Mouse (Mus musculus): ENCODE data around the gene Atp5d. TPM values are rescaled to one million over a fixed set of nuclear protein-coding genes. Genes with fewer than 3 reads are reported as not detected.

Atp5d gene
- polyA plus RNA-seq, 1 experiment from 2014 or later, result 467 TPM

DNA sequence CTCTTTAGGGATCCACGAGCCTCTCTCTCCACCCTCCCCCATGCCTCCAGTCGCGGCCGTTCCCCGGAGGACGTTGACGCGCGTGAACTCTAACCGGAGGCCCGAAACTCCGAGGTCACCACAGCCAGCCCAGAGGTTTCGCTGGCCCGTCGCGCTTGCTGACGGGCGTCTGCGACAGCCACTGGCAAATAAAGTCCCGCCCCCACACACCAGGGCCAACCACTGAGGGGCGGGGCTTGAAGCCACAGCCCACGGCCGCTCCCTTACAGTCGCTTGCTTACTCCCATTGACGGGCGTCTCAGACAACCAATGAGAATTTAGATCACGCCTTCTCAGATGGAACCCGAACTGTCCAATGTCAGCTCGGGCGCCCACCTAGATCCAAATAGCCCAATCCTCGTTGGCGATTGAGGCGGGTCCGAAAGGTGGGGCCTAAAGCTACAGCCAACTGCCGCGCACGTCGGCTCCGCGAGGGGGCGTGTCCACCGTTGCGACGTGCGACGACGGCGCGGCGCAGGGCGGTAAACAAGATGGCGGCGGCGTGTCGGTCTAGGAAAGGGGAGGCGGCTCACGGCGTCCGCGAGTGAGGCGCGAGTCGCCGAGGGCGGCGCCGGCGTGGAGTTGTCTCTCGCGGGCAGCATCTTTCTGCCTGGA, 23.0 kb upstream of the Atp5d start, which contains the start of gene Stk11:
Stk11 (plus strand) TSS at position 514 of the 654 bp plus-strand sequence.
- Histone ChIP-seq H3K4me2 (ENCODE audit: low read length) (peak within 1 kb of the TSS; percentile 97), H3K4me1 (ENCODE audit: control insufficient read depth, insufficient read depth, low read length) (peaks cover 24% of the 10 kb centered on the region), H3K9me3 (replicated peaks; ENCODE audit: control insufficient read depth, low read length) (no peaks in the 10 kb centered on the region), H3K4me3 (ENCODE audit: low read depth, low read length) (peak within 1 kb of the TSS; percentile 96), H3K36me3 (ENCODE audit: control insufficient read depth, insufficient read depth, low read length) (peaks cover 12% of the 10 kb centered on the region; the same call in 1 of the 2 replicates), H3K27ac (ENCODE audit: low read depth, low read length) (peak within 1 kb of the TSS; percentile 74), H3K27me3 (replicated peaks; ENCODE audit: control insufficient read depth, insufficient read depth, low read length) (no peaks in the 10 kb centered on the region), H3K9ac (ENCODE audit: low read length) (peak within 1 kb of the TSS; percentile 85)
- ATAC-seq (peak; percentile 98), DNase-seq (ENCODE audit: low spot score) (peak; percentile 100)
- WGBS, result under 1% methylated on average over 63 of the region's 70 CpGs

DNA sequence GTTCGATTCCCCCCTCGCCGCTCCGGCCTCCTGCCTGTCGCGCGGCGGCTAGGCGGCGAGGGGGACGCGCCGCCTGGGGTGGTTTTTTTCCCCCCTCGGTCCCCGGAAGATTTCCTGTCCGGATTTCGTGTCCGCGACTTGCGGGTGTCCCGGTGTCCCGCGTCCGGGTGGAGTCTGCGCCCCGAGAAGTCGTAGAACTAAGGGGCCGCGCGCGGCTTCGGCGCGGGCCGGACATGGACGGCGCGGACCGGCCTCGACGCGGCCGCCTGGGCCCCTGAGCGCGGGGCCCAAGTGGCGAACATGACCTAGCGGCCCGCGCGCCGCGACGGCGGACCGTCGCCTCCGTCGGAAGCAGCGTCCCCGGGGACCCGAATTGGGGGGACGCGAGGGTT, 22.5 kb upstream of the Atp5d start:
- 0% methylated on average over 51 of the region's 63 CpGs for WGBS
- no peaks in the 10 kb centered on the region for H3K9me3 ChIP-seq (replicated peaks; ENCODE audit: control insufficient read depth, low read length)
- H3K36me3 ChIP-seq (ENCODE audit: control insufficient read depth, insufficient read depth, low read length), result peaks cover 14% of the 10 kb centered on the region; the same call in 1 of the 2 replicates
- H3K4me2 ChIP-seq (ENCODE audit: low read length), result peak overlapping the region; percentile 97
- DNase-seq (ENCODE audit: low spot score) (no peak), ATAC-seq (no peak)
- H3K27ac ChIP-seq (ENCODE audit: low read depth, low read length), result peak overlapping the region; percentile 74
- peaks cover 24% of the 10 kb centered on the region for H3K4me1 ChIP-seq (ENCODE audit: control insufficient read depth, insufficient read depth, low read length)
- H3K4me3 ChIP-seq (ENCODE audit: low read depth, low read length), result peak overlapping the region; percentile 96
- no peaks in the 10 kb centered on the region for H3K27me3 ChIP-seq (replicated peaks; ENCODE audit: control insufficient read depth, insufficient read depth, low read length)
- H3K9ac ChIP-seq (ENCODE audit: low read length), result peak overlapping the region; percentile 85

DNA sequence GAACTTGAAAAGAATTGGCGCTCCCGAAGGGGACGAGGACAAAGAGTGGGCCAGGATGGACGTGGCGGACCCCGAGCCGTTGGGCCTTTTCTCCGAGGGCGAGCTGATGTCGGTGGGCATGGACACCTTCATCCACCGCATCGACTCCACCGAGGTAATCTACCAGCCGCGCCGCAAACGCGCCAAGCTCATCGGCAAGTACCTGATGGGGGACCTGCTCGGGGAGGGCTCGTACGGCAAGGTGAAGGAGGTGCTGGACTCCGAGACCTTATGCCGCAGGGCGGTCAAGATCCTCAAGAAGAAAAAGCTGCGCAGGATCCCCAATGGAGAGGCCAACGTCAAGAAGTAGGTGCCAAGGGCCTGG, 21.9 kb upstream of the Atp5d start:
- Histone ChIP-seq H3K4me1 (ENCODE audit: control insufficient read depth, insufficient read depth, low read length) (peaks cover 24% of the 10 kb centered on the region), H3K36me3 (ENCODE audit: control insufficient read depth, insufficient read depth, low read length) (peaks cover 17% of the 10 kb centered on the region; the same call in 1 of the 2 replicates), H3K27me3 (replicated peaks; ENCODE audit: control insufficient read depth, insufficient read depth, low read length) (no peaks in the 10 kb centered on the region), H3K9ac (ENCODE audit: low read length) (peak overlapping the region; percentile 85), H3K9me3 (replicated peaks; ENCODE audit: control insufficient read depth, low read length) (no peaks in the 10 kb centered on the region), H3K4me2 (ENCODE audit: low read length) (peak overlapping the region; percentile 97), H3K4me3 (ENCODE audit: low read depth, low read length) (peak overlapping the region; percentile 96), H3K27ac (ENCODE audit: low read depth, low read length) (0 out of 2 replicates have a peak overlapping the region, but pooled peaks have one; percentile 74)
- DNase-seq (ENCODE audit: low spot score) (no peak), ATAC-seq (no peak)
- 0% methylated on average over 27 of the region's 27 CpGs for WGBS

DNA sequence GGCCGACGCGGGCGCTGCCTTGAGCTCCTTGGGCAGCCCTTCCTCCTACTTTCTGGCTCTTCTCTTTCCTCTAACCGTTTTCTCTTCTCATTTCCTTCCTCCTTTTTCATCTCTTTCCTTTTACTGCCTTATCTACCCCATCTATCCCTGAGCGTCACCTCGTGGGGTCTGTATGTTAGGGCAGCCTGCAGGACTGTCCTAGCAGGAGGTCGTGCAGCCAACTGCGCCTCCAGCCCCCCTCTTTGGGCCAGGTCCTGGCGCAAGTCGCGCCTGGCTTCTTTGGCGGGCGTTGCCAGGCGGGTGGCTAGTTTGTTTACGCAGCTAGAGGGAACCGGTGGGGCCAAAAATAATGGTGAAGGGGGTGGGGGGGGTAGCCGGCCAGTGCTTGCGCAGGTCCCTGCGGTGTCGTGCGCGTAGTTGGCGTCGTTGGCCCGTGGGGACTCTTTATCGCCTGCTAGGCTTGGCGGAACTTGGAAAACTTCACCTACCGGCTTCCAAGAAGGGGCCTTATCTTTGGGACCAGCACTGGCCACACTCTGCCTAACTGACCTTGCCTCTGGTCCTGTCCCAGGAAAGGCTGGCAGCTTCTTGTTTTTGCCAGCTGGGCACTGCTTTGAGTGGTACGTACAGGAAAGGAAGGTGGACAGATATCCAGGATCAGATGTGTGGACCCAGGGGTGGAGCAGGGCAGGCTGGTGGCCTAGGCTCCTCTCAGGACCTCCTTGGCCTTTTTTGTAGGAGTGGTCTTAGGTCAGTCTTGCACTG, 21.3 kb upstream of the Atp5d start:
- DNase-seq (ENCODE audit: low spot score) (no peak), ATAC-seq (no peak)
- Histone ChIP-seq H3K4me1 (ENCODE audit: control insufficient read depth, insufficient read depth, low read length) (peaks cover 24% of the 10 kb centered on the region), H3K4me2 (ENCODE audit: low read length) (peak overlapping the region; percentile 97), H3K9me3 (replicated peaks; ENCODE audit: control insufficient read depth, low read length) (no peaks in the 10 kb centered on the region), H3K9ac (ENCODE audit: low read length) (peak overlapping the region; percentile 85), H3K27me3 (replicated peaks; ENCODE audit: control insufficient read depth, insufficient read depth, low read length) (no peaks in the 10 kb centered on the region), H3K36me3 (ENCODE audit: control insufficient read depth, insufficient read depth, low read length) (peaks cover 20% of the 10 kb centered on the region; the same call in 1 of the 2 replicates), H3K27ac (ENCODE audit: low read depth, low read length) (0 out of 2 replicates have a peak overlapping the region, but pooled peaks have one; percentile 44), H3K4me3 (ENCODE audit: low read depth, low read length) (peak overlapping the region; percentile 96)
- WGBS, result 5% methylated on average over 30 of the region's 30 CpGs

DNA sequence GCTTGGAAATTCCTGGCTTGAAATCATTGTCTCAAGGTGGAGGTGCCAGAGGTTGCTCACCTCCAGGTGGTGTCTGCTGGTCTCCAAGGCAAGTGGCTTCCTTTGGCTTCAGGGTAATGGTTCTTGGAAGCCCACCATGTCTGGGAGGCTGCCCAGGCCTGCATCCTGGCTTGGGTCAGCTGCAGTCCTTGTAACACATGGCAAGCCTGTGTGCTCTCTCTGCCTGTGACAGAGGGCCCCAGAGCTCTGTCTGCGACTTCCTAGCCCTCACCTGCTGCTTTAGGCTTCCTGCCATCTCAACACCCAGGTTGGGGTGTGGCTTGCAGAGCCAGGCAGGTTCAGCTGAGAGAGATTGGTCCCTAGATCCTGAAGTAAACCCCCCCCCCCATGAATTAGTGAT, 20.7 kb upstream of the Atp5d start:
- Histone ChIP-seq H3K27ac (ENCODE audit: low read depth, low read length) (no peak overlapping the region; the same call in 1 of the 2 replicates), H3K36me3 (ENCODE audit: control insufficient read depth, insufficient read depth, low read length) (peaks cover 20% of the 10 kb centered on the region; the same call in 1 of the 2 replicates), H3K9ac (ENCODE audit: low read length) (peak overlapping the region; percentile 85)

DNA sequence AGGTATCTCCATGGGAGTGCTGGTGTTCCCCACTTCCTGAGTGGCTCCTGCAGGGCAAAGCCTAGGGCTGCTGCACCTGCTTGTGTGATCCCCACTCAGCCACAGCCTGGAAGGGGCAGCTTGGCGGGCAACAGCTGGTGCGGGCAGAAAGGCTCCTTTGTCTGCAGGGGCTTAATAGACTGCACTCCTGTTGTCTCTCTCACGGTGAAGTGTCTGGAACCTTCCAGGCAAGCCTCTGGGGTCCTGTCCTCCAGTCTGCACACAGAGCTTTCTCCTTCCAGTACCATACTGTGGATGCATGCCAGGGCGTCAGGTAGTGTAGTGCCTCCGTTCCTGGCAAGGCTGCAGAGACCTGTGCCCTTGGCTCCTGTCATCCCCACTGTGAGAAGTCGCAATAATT, 19.9 kb upstream of the Atp5d start:
- H3K9ac ChIP-seq (ENCODE audit: low read length), result peak overlapping the region; percentile 85
- peak overlapping the region; percentile 97 for H3K4me2 ChIP-seq (ENCODE audit: low read length)
- H3K27ac ChIP-seq (ENCODE audit: low read depth, low read length), result peak overlapping the region; percentile 44; the same call in 1 of the 2 replicates
- peaks cover 24% of the 10 kb centered on the region; the same call in 1 of the 2 replicates for H3K36me3 ChIP-seq (ENCODE audit: control insufficient read depth, insufficient read depth, low read length)
- H3K9me3 ChIP-seq (replicated peaks; ENCODE audit: control insufficient read depth, low read length), result no peaks in the 10 kb centered on the region
- 38% methylated on average over 6 of the region's 6 CpGs for WGBS
- peaks cover 24% of the 10 kb centered on the region for H3K4me1 ChIP-seq (ENCODE audit: control insufficient read depth, insufficient read depth, low read length)
- peak overlapping the region; percentile 4; the same call in 1 of the 2 replicates for H3K4me3 ChIP-seq (ENCODE audit: low read depth, low read length)
- no peaks in the 10 kb centered on the region for H3K27me3 ChIP-seq (replicated peaks; ENCODE audit: control insufficient read depth, insufficient read depth, low read length)
- ATAC-seq (no peak), DNase-seq (ENCODE audit: low spot score) (no peak)

More for the DNA sequence above, 20.7 kb upstream of the Atp5d start:
- Histone ChIP-seq H3K4me3 (ENCODE audit: low read depth, low read length) (peak overlapping the region; percentile 96), H3K9me3 (replicated peaks; ENCODE audit: control insufficient read depth, low read length) (no peaks in the 10 kb centered on the region), H3K4me2 (ENCODE audit: low read length) (peak overlapping the region; percentile 97), H3K27me3 (replicated peaks; ENCODE audit: control insufficient read depth, insufficient read depth, low read length) (no peaks in the 10 kb centered on the region), H3K4me1 (ENCODE audit: control insufficient read depth, insufficient read depth, low read length) (peaks cover 24% of the 10 kb centered on the region)
- 50% methylated on average over 1 of the region's 1 CpGs for WGBS
- ATAC-seq (no peak), DNase-seq (ENCODE audit: low spot score) (no peak)

DNA sequence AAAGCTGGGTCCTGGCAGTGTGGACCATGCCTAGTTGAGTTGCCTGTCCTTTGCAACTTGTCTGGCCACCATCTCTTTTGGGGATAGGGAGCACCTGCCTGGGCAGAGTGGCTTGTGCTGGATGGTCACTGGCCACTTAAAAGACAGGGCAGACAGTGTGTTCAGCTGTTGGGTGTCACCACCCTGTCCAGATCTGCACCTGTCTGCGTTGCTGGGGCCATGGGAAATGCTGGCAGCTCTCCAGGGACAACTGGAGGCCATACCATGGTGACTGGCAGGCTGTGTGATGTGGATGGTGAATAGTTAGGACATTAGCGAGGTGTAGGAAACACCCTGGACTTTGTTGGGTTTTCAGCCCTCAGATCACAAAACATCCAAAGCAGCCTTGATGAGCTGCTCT, 18.3 kb upstream of the Atp5d start:
- WGBS, result 63% methylated on average over 2 of the region's 2 CpGs
- Histone ChIP-seq H3K4me1 (ENCODE audit: control insufficient read depth, insufficient read depth, low read length) (peaks cover 24% of the 10 kb centered on the region), H3K36me3 (ENCODE audit: control insufficient read depth, insufficient read depth, low read length) (peaks cover 37% of the 10 kb centered on the region), H3K4me3 (ENCODE audit: low read depth, low read length) (no peak overlapping the region), H3K9me3 (replicated peaks; ENCODE audit: control insufficient read depth, low read length) (no peaks in the 10 kb centered on the region), H3K27ac (ENCODE audit: low read depth, low read length) (no peak overlapping the region), H3K27me3 (replicated peaks; ENCODE audit: control insufficient read depth, insufficient read depth, low read length) (no peaks in the 10 kb centered on the region), H3K4me2 (ENCODE audit: low read length) (no peak overlapping the region), H3K9ac (ENCODE audit: low read length) (no peak overlapping the region)
- ATAC-seq, result no peak
- no peak for DNase-seq (ENCODE audit: low spot score)

DNA sequence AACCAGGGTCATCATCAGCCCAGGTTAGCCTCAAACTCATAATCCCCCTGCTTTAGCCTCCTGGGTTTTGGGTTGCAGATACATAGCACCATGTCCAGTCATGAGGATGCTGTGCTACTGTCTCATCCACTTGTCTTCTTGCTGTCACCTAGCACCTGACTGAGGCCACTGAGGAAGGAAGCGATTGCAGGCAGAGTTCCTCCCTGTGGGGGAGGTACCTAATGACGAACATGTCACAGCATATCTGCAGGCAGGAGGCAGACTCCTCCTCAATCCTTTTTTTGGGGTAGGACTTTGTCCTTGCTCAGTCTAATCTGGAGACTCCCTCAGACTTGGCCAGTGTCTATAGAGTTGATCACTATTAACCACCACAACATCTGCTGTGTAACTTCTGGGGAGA, 16.8 kb upstream of the Atp5d start:
- Histone ChIP-seq H3K9me3 (replicated peaks; ENCODE audit: control insufficient read depth, low read length) (no peaks in the 10 kb centered on the region), H3K27ac (ENCODE audit: low read depth, low read length) (no peak overlapping the region), H3K4me3 (ENCODE audit: low read depth, low read length) (no peak overlapping the region), H3K4me1 (ENCODE audit: control insufficient read depth, insufficient read depth, low read length) (peaks cover 22% of the 10 kb centered on the region), H3K4me2 (ENCODE audit: low read length) (no peak overlapping the region), H3K36me3 (ENCODE audit: control insufficient read depth, insufficient read depth, low read length) (peaks cover 52% of the 10 kb centered on the region), H3K27me3 (replicated peaks; ENCODE audit: control insufficient read depth, insufficient read depth, low read length) (no peaks in the 10 kb centered on the region), H3K9ac (ENCODE audit: low read length) (no peak overlapping the region)
- ATAC-seq (no peak), DNase-seq (ENCODE audit: low spot score) (no peak)
- 94% methylated on average over 2 of the region's 2 CpGs for WGBS
